Mouse (Mus musculus): ENCODE results near the gene Olfr791.

GRCm38 (mm10) chr10:129521492-129521891, at the start of gene Olfr791:
- TF ChIP-seq CTCF (IDR thresholded peaks at IDR 0.05; ENCODE audit: borderline replicate concordance, insufficient read depth, low read depth, low read length) (no peak), POLR2A (IDR thresholded peaks at IDR 0.05; ENCODE audit: borderline replicate concordance, insufficient read depth, low read length) (no peak)

Data from cerebellum, adult 2 months (tissue).